In genomic region chr11:51551253-51551652, GRCm38 (mm10) we compare ENCODE assay signal across 8 mouse cellular contexts. TPM values are rescaled to one million over a fixed set of nuclear protein-coding genes. Genes with fewer than 3 reads are reported as not detected.
DNase-seq lines count a peak whose midpoint lies in the region; ATAC-seq lines count a peak whose summit lies in the region.
"Had no signal": no experiment of that assay in that cellular context is flagged by ENCODE, and none has a peak within 500 bp of the region (broad histone marks: within the 10 kb centered on the region; RNA-seq: fewer than 3 reads in every experiment).

No protein-coding gene starts in this region.

- no peaks in the 10 kb centered on the region for H3K9me3 ChIP-seq in neural tube, embryonic 11.5 days (ENCODE audit: control insufficient read depth, low read length)
- H3K9me3 ChIP-seq in limb, embryonic 10.5 days (replicated peaks): no peaks in the 10 kb centered on the region
- H3K9me3 ChIP-seq in stomach, embryonic 15.5 days: no peaks in the 10 kb centered on the region
- no peaks in the 10 kb centered on the region for H3K9me3 ChIP-seq in forebrain, embryonic 11.5 days (ENCODE audit: control insufficient read depth, low read length)

- H3K27me3 ChIP-seq in neural tube, embryonic 11.5 days (ENCODE audit: control insufficient read depth, insufficient read depth, low read length): no peaks in the 10 kb centered on the region
- H3K27me3 ChIP-seq in limb, embryonic 10.5 days (ENCODE audit: low read depth, poor library complexity, severe bottlenecking): peaks cover 28% of the 10 kb centered on the region; the same call in 1 of the 2 replicates
- no peaks in the 10 kb centered on the region for H3K27me3 ChIP-seq in stomach, embryonic 15.5 days (replicated peaks)
- no peaks in the 10 kb centered on the region for H3K27me3 ChIP-seq in forebrain, embryonic 11.5 days (ENCODE audit: control insufficient read depth, insufficient read depth, low read length)

- DNase-seq in neural tube, embryonic 11.5 days (ENCODE audit: low spot score): peak; percentile 38
- no peak for DNase-seq in neural tube, embryonic 10.5 days (ENCODE audit: extremely low spot score, low spot score)
- DNase-seq in limb, embryonic 10.5 days (ENCODE audit: low spot score): no peak
- DNase-seq in yolk sac, embryonic 10.5 days (ENCODE audit: low spot score): no peak
- no peak for DNase-seq in forebrain, embryonic 11.5 days (ENCODE audit: low spot score)
- DNase-seq: right cerebral cortex, postnatal 25 days had no signal

- H3K4me1 ChIP-seq in neural tube, embryonic 11.5 days (ENCODE audit: control insufficient read depth, insufficient read depth, low read length): no peaks in the 10 kb centered on the region
- H3K4me1 ChIP-seq in limb, embryonic 10.5 days: peaks cover 35% of the 10 kb centered on the region
- peaks cover 12% of the 10 kb centered on the region; the same call in 1 of the 2 replicates for H3K4me1 ChIP-seq in stomach, embryonic 15.5 days
- no peaks in the 10 kb centered on the region for H3K4me1 ChIP-seq in forebrain, embryonic 11.5 days (replicated peaks; ENCODE audit: control insufficient read depth, insufficient read depth, low read length)

- H3K4me2 ChIP-seq in neural tube, embryonic 11.5 days (ENCODE audit: low read depth): no peak overlapping the region
- no peak overlapping the region for H3K4me2 ChIP-seq in stomach, embryonic 15.5 days
- H3K4me2 ChIP-seq in forebrain, embryonic 11.5 days (ENCODE audit: low read depth, low read length, severe bottlenecking): no peak overlapping the region

- ATAC-seq in neural tube, embryonic 11.5 days (ENCODE audit: insufficient read depth, low FRiP score, low TSS enrichment): no peak
- peak; percentile 75 for ATAC-seq in granulocyte monocyte progenitor cell, adult 5-6 weeks (replicated peaks; ENCODE audit: poor library complexity, severe bottlenecking)
- ATAC-seq in stomach, embryonic 15.5 days (ENCODE audit: insufficient read depth, low FRiP score, low read depth): peak; percentile 62; the same call in 1 of the 2 replicates
- no peak for ATAC-seq in forebrain, embryonic 11.5 days (replicated peaks; ENCODE audit: low FRiP score)

- 79% methylated on average over 5 of the region's 5 CpGs for WGBS in neural tube, embryonic 11.5 days
- 91% methylated on average over 5 of the region's 5 CpGs for WGBS in limb, embryonic 10.5 days
- 42% methylated on average over 5 of the region's 5 CpGs for WGBS in stomach, embryonic 15.5 days
- 90% methylated on average over 5 of the region's 5 CpGs for WGBS in forebrain, embryonic 11.5 days

- H3K4me3 ChIP-seq in neural tube, embryonic 11.5 days (ENCODE audit: low read depth, low read length): no peak overlapping the region
- no peak overlapping the region for H3K4me3 ChIP-seq in limb, embryonic 10.5 days
- no peak overlapping the region for H3K4me3 ChIP-seq in stomach, embryonic 15.5 days (replicated peaks)
- no peak overlapping the region for H3K4me3 ChIP-seq in forebrain, embryonic 11.5 days (ENCODE audit: low read depth, low read length)

- no peaks in the 10 kb centered on the region for H3K36me3 ChIP-seq in neural tube, embryonic 11.5 days (ENCODE audit: control insufficient read depth, insufficient read depth, low read length)
- H3K36me3 ChIP-seq in limb, embryonic 10.5 days: 0 out of 2 replicates have a peak, but pooled peaks cover 2% of the 10 kb centered on the region
- no peaks in the 10 kb centered on the region for H3K36me3 ChIP-seq in stomach, embryonic 15.5 days
- no peaks in the 10 kb centered on the region for H3K36me3 ChIP-seq in forebrain, embryonic 11.5 days (ENCODE audit: control insufficient read depth, insufficient read depth, low read length)

- H3K27ac ChIP-seq in neural tube, embryonic 11.5 days (ENCODE audit: low read depth, low read length): no peak overlapping the region
- 0 out of 2 replicates have a peak overlapping the region, but pooled peaks have one; percentile 19 for H3K27ac ChIP-seq in limb, embryonic 10.5 days
- no peak overlapping the region for H3K27ac ChIP-seq in stomach, embryonic 15.5 days
- no peak overlapping the region for H3K27ac ChIP-seq in forebrain, embryonic 11.5 days (ENCODE audit: low read depth, low read length)

- no peak overlapping the region for H3K9ac ChIP-seq in neural tube, embryonic 11.5 days (ENCODE audit: low read length)
- H3K9ac ChIP-seq in stomach, embryonic 15.5 days: no peak overlapping the region
- H3K9ac ChIP-seq in forebrain, embryonic 11.5 days (ENCODE audit: low read length): no peak overlapping the region

RNA-seq across cellular contexts. Expression of gene Phykpl, which starts 33.3 kb away (rescaled TPM):
- polyA plus RNA-seq in neural tube, embryonic 11.5 days (2014; fragmentation: Nextera tagmentation; extraction: Ambion mirVana): 10.1 and 11.0 TPM in 2 replicates
- 25.1 and 25.2 TPM in 2 replicates for total RNA-seq in granulocyte monocyte progenitor cell, adult 5-6 weeks (2014; fragmentation: Nextera tagmentation)
- total RNA-seq in granulocyte monocyte progenitor cell, adult 5-6 weeks (2017): 11.0 and 13.4 TPM in 2 replicates
- 15.6 and 16.1 TPM in 2 replicates for polyA plus RNA-seq in limb, embryonic 10.5 days (2016; fragmentation: Nextera tagmentation; extraction: Ambion mirVana)
- polyA plus RNA-seq in stomach, embryonic 15.5 days (2015; fragmentation: Nextera tagmentation; extraction: Ambion mirVana): 20.6 and 21.7 TPM in 2 replicates
- 14.9 and 16.7 TPM in 2 replicates for polyA plus RNA-seq in forebrain, embryonic 11.5 days (2014; fragmentation: Nextera tagmentation; extraction: Ambion mirVana)

RNA-seq across cellular contexts. Expression of gene Hnrnpab, which starts 55.4 kb away (rescaled TPM):
- 764 and 777 TPM in 2 replicates for polyA plus RNA-seq in neural tube, embryonic 11.5 days (2014; fragmentation: Nextera tagmentation; extraction: Ambion mirVana)
- 512 and 539 TPM in 2 replicates for total RNA-seq in granulocyte monocyte progenitor cell, adult 5-6 weeks (2014; fragmentation: Nextera tagmentation)
- 838 and 956 TPM in 2 replicates for total RNA-seq in granulocyte monocyte progenitor cell, adult 5-6 weeks (2017)
- 723 and 764 TPM in 2 replicates for polyA plus RNA-seq in limb, embryonic 10.5 days (2016; fragmentation: Nextera tagmentation; extraction: Ambion mirVana)
- 402 and 413 TPM in 2 replicates for polyA plus RNA-seq in stomach, embryonic 15.5 days (2015; fragmentation: Nextera tagmentation; extraction: Ambion mirVana)
- polyA plus RNA-seq in forebrain, embryonic 11.5 days (2014; fragmentation: Nextera tagmentation; extraction: Ambion mirVana): 830 and 925 TPM in 2 replicates

Comparison
In these comparisons a context has a peak if more than half of its experiments do, and no peak if none do; other contexts are left out.
1. ATAC-seq: peak in granulocyte monocyte progenitor cell, adult 5-6 weeks (single experiment) and stomach, embryonic 15.5 days (single experiment); none in neural tube, embryonic 11.5 days (single experiment) and forebrain, embryonic 11.5 days (single experiment).